Mouse (Mus musculus) c-Kit-positive CD71-positive TER-119-negative erythroid progenitor cells, embryonic 14.5 days (primary cell): ENCODE measurements around the gene Zfp787.

Experiments
- DNase-seq: peaks from one replicate; pipeline ENCODE4 v3.0.0-alpha.2; 2013; ENCODE audit warnings: low read depth

Gene Zfp787

DNA sequence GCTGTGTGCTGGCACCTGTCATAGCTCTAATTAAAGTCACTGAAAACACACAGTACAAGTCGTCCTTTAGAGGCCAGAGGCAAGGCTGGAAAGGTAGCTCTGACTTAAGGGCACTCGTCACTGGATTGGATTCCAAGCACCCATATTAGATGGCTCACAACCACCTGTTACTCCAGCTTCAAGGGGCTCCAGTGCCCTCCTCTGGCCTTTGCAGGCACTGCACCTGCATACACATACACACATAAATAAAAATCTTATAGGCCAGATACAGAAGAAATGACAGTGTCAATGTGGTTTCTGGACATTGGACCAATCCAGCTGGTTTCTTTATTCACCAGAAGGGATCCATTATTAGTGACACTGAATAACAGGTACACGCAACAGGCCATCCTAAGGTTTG, 36.3 kb downstream of the Zfp787 start:
- DNase-seq, result no peak
